Mouse (Mus musculus) limb, embryonic 13.5 days (tissue): ENCODE data around the gene Nrn1. TPM values are rescaled to one million over a fixed set of nuclear protein-coding genes. Genes with fewer than 3 reads are reported as not detected.

Experiments used
- ATAC-seq: fragments of 200-750 bp; cut with Nextera tagmentation; 2 replicates; pipeline ENCODE4 v1.8.0; 2017; ENCODE audit warnings: low read depth, moderate number of reproducible peaks, moderate TSS enrichment; ENCODE audit not compliant: low FRiP score
- H3K27ac ChIP-seq: fragments of 300-500 bp; sonication (generic); 2 replicates; pipeline ENCODE4 v1.5.1; 2015; ENCODE audit warnings: inconsistent platforms, mild to moderate bottlenecking, moderate library complexity
- H3K27me3 ChIP-seq: fragments of 300-500 bp; sonication (generic); 2 replicates; pipeline ENCODE4 v1.6.1; 2015; ENCODE audit warnings: mild to moderate bottlenecking, inconsistent platforms
- H3K36me3 ChIP-seq: fragments of 300-500 bp; sonication (generic); 2 replicates; pipeline ENCODE4 v1.6.1; 2015; ENCODE audit warnings: inconsistent platforms, mild to moderate bottlenecking, moderate library complexity
- H3K4me1 ChIP-seq: fragments of 300-500 bp; sonication (generic); 2 replicates; pipeline ENCODE4 v1.6.1; 2015; ENCODE audit warnings: inconsistent platforms
- H3K4me2 ChIP-seq: fragments of 300-500 bp; sonication (generic); replicated peaks from 2 replicates; pipeline ENCODE4 v1.6.1; 2015; ENCODE audit warnings: inconsistent platforms, mild to moderate bottlenecking, moderate library complexity
- H3K4me3 ChIP-seq: fragments of 300-500 bp; sonication (generic); 2 replicates; pipeline ENCODE4 v1.5.1; 2015; ENCODE audit warnings: moderate library complexity, mild to moderate bottlenecking, inconsistent platforms
- H3K9ac ChIP-seq: fragments of 300-500 bp; sonication (generic); 2 replicates; pipeline ENCODE4 v1.6.1; 2015; ENCODE audit warnings: mild to moderate bottlenecking, inconsistent platforms
- H3K9me3 ChIP-seq: fragments of 300-500 bp; sonication (generic); 2 replicates; pipeline ENCODE4 v1.6.1; 2016; ENCODE audit warnings: inconsistent platforms
- WGBS: fragments of 180-500 bp; shearing (Covaris S2); methylation state at CpG from one replicate; pipeline ENCODE4 v1.1.7; 2015; 5-methylcytosine and 5-hydroxymethylcytosine counted together
- polyA plus RNA-seq: library from polyadenylated mRNA; unstranded; fragments of >200 nt; fragmentation: Nextera tagmentation; extraction: Ambion mirVana; gene quantifications from 2 replicates; pipeline ENCODE4 v1.2.1, GENCODE M21; 2015

The Nrn1 gene
- polyA plus RNA-seq, 1 experiment from 2014 or later, result 7.5 TPM

- Histone ChIP-seq H3K4me2 (no peak overlapping the region), H3K27ac (no peak overlapping the region), H3K27me3 (peaks cover 59% of the 10 kb centered on the region), H3K4me3 (no peak overlapping the region), H3K36me3 (no peaks in the 10 kb centered on the region), H3K9me3 (no peaks in the 10 kb centered on the region), H3K9ac (no peak overlapping the region), H3K4me1 (peaks cover 31% of the 10 kb centered on the region)
- no peak for ATAC-seq
Observed at GRCm38 (mm10) chr13:36722309-36722708, 12.6 kb downstream of the Nrn1 start.

GRCm38 (mm10) chr13:36720297-36721017 lies 14.5 kb downstream of the Nrn1 start:
- no peak for ATAC-seq
- H3K9ac ChIP-seq, result no peak overlapping the region
- peaks cover 19% of the 10 kb centered on the region for H3K4me1 ChIP-seq
- H3K27me3 ChIP-seq, result peaks cover 46% of the 10 kb centered on the region
- H3K36me3 ChIP-seq, result no peaks in the 10 kb centered on the region
- H3K9me3 ChIP-seq, result no peaks in the 10 kb centered on the region
- H3K4me2 ChIP-seq, result no peak overlapping the region
- 88% methylated on average over 5 of the region's 5 CpGs for WGBS
- no peak overlapping the region for H3K27ac ChIP-seq
- no peak overlapping the region for H3K4me3 ChIP-seq

- no peak overlapping the region for H3K9ac ChIP-seq
- no peaks in the 10 kb centered on the region for H3K36me3 ChIP-seq
- ATAC-seq, result no peak
- no peaks in the 10 kb centered on the region for H3K4me1 ChIP-seq
- peaks cover 16% of the 10 kb centered on the region for H3K27me3 ChIP-seq
- no peak overlapping the region for H3K4me2 ChIP-seq
- no peak overlapping the region for H3K4me3 ChIP-seq
- H3K9me3 ChIP-seq, result 0 out of 2 replicates have a peak, but pooled peaks cover 2% of the 10 kb centered on the region
- H3K27ac ChIP-seq, result no peak overlapping the region
- WGBS, result 73% methylated on average over 3 of the region's 3 CpGs
Observed at GRCm38 (mm10) chr13:36717376-36717775, 17.6 kb downstream of the Nrn1 start.

GRCm38 (mm10) chr13:36716708-36717107 lies 18.2 kb downstream of the Nrn1 start:
- Histone ChIP-seq H3K4me1 (no peaks in the 10 kb centered on the region), H3K4me2 (no peak overlapping the region), H3K9me3 (0 out of 2 replicates have a peak, but pooled peaks cover 2% of the 10 kb centered on the region), H3K27ac (no peak overlapping the region), H3K27me3 (peaks cover 9% of the 10 kb centered on the region), H3K4me3 (no peak overlapping the region), H3K9ac (no peak overlapping the region), H3K36me3 (no peaks in the 10 kb centered on the region)
- WGBS, result 56% methylated on average over 2 of the region's 2 CpGs
- ATAC-seq, result no peak

- H3K9me3 ChIP-seq, result 0 out of 2 replicates have a peak, but pooled peaks cover 2% of the 10 kb centered on the region
- no peak overlapping the region for H3K4me2 ChIP-seq
- H3K27me3 ChIP-seq, result no peaks in the 10 kb centered on the region
- H3K27ac ChIP-seq, result no peak overlapping the region
- no peak overlapping the region for H3K9ac ChIP-seq
- WGBS, result 81% methylated on average over 2 of the region's 2 CpGs
- no peaks in the 10 kb centered on the region for H3K36me3 ChIP-seq
- H3K4me3 ChIP-seq, result no peak overlapping the region
- H3K4me1 ChIP-seq, result no peaks in the 10 kb centered on the region
- no peak for ATAC-seq
Observed at GRCm38 (mm10) chr13:36714101-36714500, 20.8 kb downstream of the Nrn1 start.

GRCm38 (mm10) chr13:36707088-36707690 lies 27.7 kb downstream of the Nrn1 start:
- no peak for ATAC-seq
- Histone ChIP-seq H3K9me3 (no peaks in the 10 kb centered on the region), H3K9ac (no peak overlapping the region), H3K4me1 (no peaks in the 10 kb centered on the region), H3K4me3 (no peak overlapping the region), H3K36me3 (no peaks in the 10 kb centered on the region), H3K27me3 (no peaks in the 10 kb centered on the region), H3K4me2 (no peak overlapping the region), H3K27ac (no peak overlapping the region)
- 75% methylated on average over 3 of the region's 3 CpGs for WGBS

- no peak overlapping the region for H3K27ac ChIP-seq
- no peaks in the 10 kb centered on the region for H3K27me3 ChIP-seq
- no peak overlapping the region for H3K9ac ChIP-seq
- H3K36me3 ChIP-seq, result no peaks in the 10 kb centered on the region
- H3K4me2 ChIP-seq, result no peak overlapping the region
- no peak overlapping the region for H3K4me3 ChIP-seq
- WGBS, result 83% methylated on average over 8 of the region's 8 CpGs
- no peaks in the 10 kb centered on the region for H3K9me3 ChIP-seq
- ATAC-seq, result no peak
- no peaks in the 10 kb centered on the region for H3K4me1 ChIP-seq
Observed at GRCm38 (mm10) chr13:36696351-36696771, 38.6 kb downstream of the Nrn1 start.

GRCm38 (mm10) chr13:36695516-36696201 lies 39.3 kb downstream of the Nrn1 start:
- Histone ChIP-seq H3K4me3 (no peak overlapping the region), H3K27me3 (no peaks in the 10 kb centered on the region), H3K27ac (no peak overlapping the region), H3K9ac (no peak overlapping the region), H3K4me2 (no peak overlapping the region), H3K36me3 (no peaks in the 10 kb centered on the region), H3K4me1 (no peaks in the 10 kb centered on the region), H3K9me3 (no peaks in the 10 kb centered on the region)
- ATAC-seq, result no peak
- WGBS, result 68% methylated on average over 7 of the region's 7 CpGs

- Histone ChIP-seq H3K9me3 (no peaks in the 10 kb centered on the region), H3K4me3 (no peak overlapping the region), H3K9ac (no peak overlapping the region), H3K36me3 (no peaks in the 10 kb centered on the region), H3K4me1 (no peaks in the 10 kb centered on the region), H3K4me2 (no peak overlapping the region), H3K27me3 (no peaks in the 10 kb centered on the region), H3K27ac (no peak overlapping the region)
- no peak for ATAC-seq
- 84% methylated on average over 4 of the region's 4 CpGs for WGBS
Observed at GRCm38 (mm10) chr13:36683581-36683980, 51.4 kb downstream of the Nrn1 start.

- WGBS, result 90% methylated on average over 8 of the region's 8 CpGs
Observed at GRCm38 (mm10) chr13:36680690-36681355, 54.1 kb downstream of the Nrn1 start.

GRCm38 (mm10) chr13:36679345-36679744 lies 55.6 kb downstream of the Nrn1 start:
- ATAC-seq, result no peak
- H3K27me3 ChIP-seq, result no peaks in the 10 kb centered on the region
- H3K4me2 ChIP-seq, result no peak overlapping the region
- H3K4me3 ChIP-seq, result no peak overlapping the region
- 67% methylated on average over 1 of the region's 1 CpGs for WGBS
- no peak overlapping the region for H3K27ac ChIP-seq
- H3K9me3 ChIP-seq, result no peaks in the 10 kb centered on the region
- H3K36me3 ChIP-seq, result no peaks in the 10 kb centered on the region
- no peak overlapping the region for H3K9ac ChIP-seq
- H3K4me1 ChIP-seq, result no peaks in the 10 kb centered on the region

More at GRCm38 (mm10) chr13:36680690-36681355, 54.1 kb downstream of the Nrn1 start:
- H3K4me3 ChIP-seq, result no peak overlapping the region
- no peaks in the 10 kb centered on the region for H3K27me3 ChIP-seq
- H3K9ac ChIP-seq, result no peak overlapping the region
- H3K36me3 ChIP-seq, result no peaks in the 10 kb centered on the region
- H3K4me2 ChIP-seq, result no peak overlapping the region
- ATAC-seq, result no peak
- no peak overlapping the region for H3K27ac ChIP-seq
- H3K9me3 ChIP-seq, result no peaks in the 10 kb centered on the region
- no peaks in the 10 kb centered on the region for H3K4me1 ChIP-seq
